ENCODE assay signal across 9 mouse cellular contexts in the genomic region with DNA sequence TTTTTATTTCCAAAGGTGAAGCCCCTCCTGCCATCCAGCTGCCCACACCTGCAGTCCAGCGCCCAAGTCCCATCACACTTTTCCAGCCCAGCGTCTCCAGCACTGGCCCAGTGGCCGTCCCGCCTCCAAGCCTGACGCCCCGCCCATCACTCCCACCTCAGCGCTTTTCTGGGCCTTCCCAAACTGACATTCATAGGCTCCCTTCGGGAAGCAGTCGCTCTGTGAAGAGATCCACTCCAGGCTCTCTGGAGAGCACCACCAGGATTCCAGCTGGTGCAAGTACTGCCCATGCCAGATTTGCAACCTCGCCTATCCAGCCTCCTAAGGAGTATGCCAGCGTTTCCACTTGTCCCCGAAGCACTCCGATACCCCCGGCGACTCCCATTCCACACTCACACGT. TPM values are rescaled to one million over a fixed set of nuclear protein-coding genes. Genes with fewer than 3 reads are reported as not detected.
DNase-seq lines count a peak whose midpoint lies in the region; ATAC-seq lines count a peak whose summit lies in the region.
"Had no signal": no experiment of that assay in that cellular context is flagged by ENCODE, and none has a peak within 500 bp of the region (broad histone marks: within the 10 kb centered on the region; RNA-seq: fewer than 3 reads in every experiment).

No protein-coding gene starts in this region.

- ATAC-seq in embryonic facial prominence, embryonic 13.5 days (ENCODE audit: insufficient number of reproducible peaks, insufficient read depth, low FRiP score, low TSS enrichment, low read depth) = no peak
- ATAC-seq in hindbrain, embryonic 13.5 days (ENCODE audit: low FRiP score) = no peak
- ATAC-seq in liver, embryonic 15.5 days (ENCODE audit: insufficient read depth) = no peak
- no peak for ATAC-seq in neural tube, embryonic 14.5 days (ENCODE audit: low read depth)

- peaks cover 3% of the 10 kb centered on the region; the same call in 1 of the 2 replicates for H3K4me1 ChIP-seq in embryonic facial prominence, embryonic 13.5 days
- H3K4me1 ChIP-seq in hindbrain, embryonic 13.5 days (replicated peaks) = peaks cover 5% of the 10 kb centered on the region
- no peaks in the 10 kb centered on the region for H3K4me1 ChIP-seq in liver, embryonic 15.5 days (replicated peaks)
- no peaks in the 10 kb centered on the region for H3K4me1 ChIP-seq in neural tube, embryonic 14.5 days (ENCODE audit: control insufficient read depth, insufficient read depth, low read length)

- no peaks in the 10 kb centered on the region for H3K36me3 ChIP-seq in embryonic facial prominence, embryonic 13.5 days
- no peaks in the 10 kb centered on the region for H3K36me3 ChIP-seq in hindbrain, embryonic 13.5 days
- no peaks in the 10 kb centered on the region for H3K36me3 ChIP-seq in liver, embryonic 15.5 days (replicated peaks)
- H3K36me3 ChIP-seq in neural tube, embryonic 14.5 days (ENCODE audit: control insufficient read depth, insufficient read depth, low read length) = no peaks in the 10 kb centered on the region

- peak overlapping the region; percentile 29 for H3K4me3 ChIP-seq in embryonic facial prominence, embryonic 13.5 days
- H3K4me3 ChIP-seq in hindbrain, embryonic 13.5 days = peak overlapping the region; percentile 22
- H3K4me3 ChIP-seq in liver, embryonic 15.5 days (replicated peaks) = 0 out of 2 replicates have a peak overlapping the region, but pooled peaks have one; percentile 5
- H3K4me3 ChIP-seq in neural tube, embryonic 14.5 days (ENCODE audit: low read depth, low read length) = no peak overlapping the region
- H3K4me3 ChIP-seq: myocyte had no signal

- H3K27ac ChIP-seq in embryonic facial prominence, embryonic 13.5 days = no peak overlapping the region
- H3K27ac ChIP-seq in hindbrain, embryonic 13.5 days = no peak overlapping the region
- no peak overlapping the region for H3K27ac ChIP-seq in liver, embryonic 15.5 days (replicated peaks)
- H3K27ac ChIP-seq in neural tube, embryonic 14.5 days (ENCODE audit: low read depth, low read length) = no peak overlapping the region

- 12% methylated on average over 16 of the region's 16 CpGs for WGBS in embryonic facial prominence, embryonic 13.5 days
- 16% methylated on average over 16 of the region's 16 CpGs for WGBS in hindbrain, embryonic 13.5 days
- 12% methylated on average over 16 of the region's 16 CpGs for WGBS in liver, embryonic 15.5 days (ENCODE audit: insufficient replicate concordance)
- 13% methylated on average over 16 of the region's 16 CpGs for WGBS in neural tube, embryonic 14.5 days

- peak overlapping the region; percentile 61 for H3K4me2 ChIP-seq in embryonic facial prominence, embryonic 13.5 days
- H3K4me2 ChIP-seq in hindbrain, embryonic 13.5 days = peak overlapping the region; percentile 47
- H3K4me2 ChIP-seq in liver, embryonic 15.5 days = peak overlapping the region; percentile 45
- peak overlapping the region; percentile 30; the same call in 1 of the 2 replicates for H3K4me2 ChIP-seq in neural tube, embryonic 14.5 days (ENCODE audit: low read depth, low read length)

- no peaks in the 10 kb centered on the region for H3K9me3 ChIP-seq in embryonic facial prominence, embryonic 13.5 days
- no peaks in the 10 kb centered on the region for H3K9me3 ChIP-seq in hindbrain, embryonic 13.5 days
- no peaks in the 10 kb centered on the region for H3K9me3 ChIP-seq in liver, embryonic 15.5 days (replicated peaks)
- no peaks in the 10 kb centered on the region for H3K9me3 ChIP-seq in neural tube, embryonic 14.5 days (ENCODE audit: control insufficient read depth, low read length)

- H3K27me3 ChIP-seq in embryonic facial prominence, embryonic 13.5 days = peaks cover 5% of the 10 kb centered on the region; the same call in 1 of the 2 replicates
- peaks cover 13% of the 10 kb centered on the region; the same call in 1 of the 2 replicates for H3K27me3 ChIP-seq in hindbrain, embryonic 13.5 days
- H3K27me3 ChIP-seq in liver, embryonic 15.5 days = peaks cover 17% of the 10 kb centered on the region; the same call in 1 of the 2 replicates
- H3K27me3 ChIP-seq in neural tube, embryonic 14.5 days (ENCODE audit: control insufficient read depth, insufficient read depth, low read length) = no peaks in the 10 kb centered on the region

- intact Hi-C loops in gastrocnemius, postnatal 36 days (cut with DNase I) = no loop called here

- H3K9ac ChIP-seq in embryonic facial prominence, embryonic 13.5 days = peak overlapping the region; percentile 61
- H3K9ac ChIP-seq in hindbrain, embryonic 13.5 days = peak overlapping the region; percentile 24; the same call in 1 of the 2 replicates
- no peak overlapping the region for H3K9ac ChIP-seq in liver, embryonic 15.5 days
- no peak overlapping the region for H3K9ac ChIP-seq in neural tube, embryonic 14.5 days (replicated peaks; ENCODE audit: low read depth, low read length)

- peak; percentile 23 for DNase-seq in gastrocnemius, postnatal 10 days
- no peak for DNase-seq in gastrocnemius, postnatal 36 days
- DNase-seq in cerebellum, postnatal 4 days (ENCODE audit: low spot score in 2 of 2) = no peak
- DNase-seq in Muller cell, postnatal 12 days (ENCODE audit: inconsistent ontology term) = no peak

RNA-seq across cellular contexts. Expression of a gene that starts 11.5 kb away (rescaled TPM):
- under 1 TPM in 1 of 2 experiments, not detected in 1; 0.07 TPM for total RNA-seq in gastrocnemius, postnatal 10 days (2021)
- not detected for total RNA-seq in gastrocnemius, postnatal 36 days (2021)
- 0.11 TPM in 1 of 2 replicates, not detected in the other for polyA plus RNA-seq in embryonic facial prominence, embryonic 13.5 days (2015; fragmentation: Nextera tagmentation; extraction: Ambion mirVana)
- polyA plus RNA-seq in hindbrain, embryonic 13.5 days (2015; fragmentation: Nextera tagmentation; extraction: Ambion mirVana) = 0.10 and 0.17 TPM in 2 replicates
- polyA plus RNA-seq in liver, embryonic 15.5 days (2015; fragmentation: Nextera tagmentation; extraction: Ambion mirVana) = not detected in 2 replicates
- polyA plus RNA-seq in neural tube, embryonic 14.5 days (2014; fragmentation: Nextera tagmentation; extraction: Ambion mirVana) = 0.11 and 0.12 TPM in 2 replicates
- polyA plus RNA-seq: myocyte had no signal

RNA-seq across cellular contexts. Expression of a gene that starts 36.3 kb away (rescaled TPM):
- total RNA-seq in gastrocnemius, postnatal 10 days (2021) = 10 to 100 TPM in 1 of 2 experiments, 1 to 10 TPM in 1; 6.2 to 11.3 TPM
- 1 to 10 TPM; 2.8 to 3.1 TPM for total RNA-seq in gastrocnemius, postnatal 36 days (2021)
- polyA plus RNA-seq in embryonic facial prominence, embryonic 13.5 days (2015; fragmentation: Nextera tagmentation; extraction: Ambion mirVana) = 12.7 and 13.2 TPM in 2 replicates
- 10.4 and 12.0 TPM in 2 replicates for polyA plus RNA-seq in hindbrain, embryonic 13.5 days (2015; fragmentation: Nextera tagmentation; extraction: Ambion mirVana)
- 5.5 and 5.7 TPM in 2 replicates for polyA plus RNA-seq in liver, embryonic 15.5 days (2015; fragmentation: Nextera tagmentation; extraction: Ambion mirVana)
- 9.6 and 11.5 TPM in 2 replicates for polyA plus RNA-seq in neural tube, embryonic 14.5 days (2014; fragmentation: Nextera tagmentation; extraction: Ambion mirVana)

RNA-seq across cellular contexts. Expression of a gene that starts 46.9 kb away (rescaled TPM):
- 1 to 10 TPM; 3.7 to 4.1 TPM for total RNA-seq in gastrocnemius, postnatal 10 days (2021)
- total RNA-seq in gastrocnemius, postnatal 36 days (2021) = 1 to 10 TPM; 2.0 to 2.7 TPM
- polyA plus RNA-seq in embryonic facial prominence, embryonic 13.5 days (2015; fragmentation: Nextera tagmentation; extraction: Ambion mirVana) = 5.4 and 7.0 TPM in 2 replicates
- polyA plus RNA-seq in hindbrain, embryonic 13.5 days (2015; fragmentation: Nextera tagmentation; extraction: Ambion mirVana) = 15.1 and 15.8 TPM in 2 replicates
- polyA plus RNA-seq in liver, embryonic 15.5 days (2015; fragmentation: Nextera tagmentation; extraction: Ambion mirVana) = 2.3 and 2.5 TPM in 2 replicates
- 28.7 and 29.4 TPM in 2 replicates for polyA plus RNA-seq in neural tube, embryonic 14.5 days (2014; fragmentation: Nextera tagmentation; extraction: Ambion mirVana)

Comparison
In these comparisons a context has a peak if more than half of its experiments do, and no peak if none do; other contexts are left out.
1. H3K9ac ChIP-seq: peak in embryonic facial prominence, embryonic 13.5 days (single experiment) and hindbrain, embryonic 13.5 days (single experiment); none in liver, embryonic 15.5 days (single experiment) and neural tube, embryonic 14.5 days (single experiment).
2. Peak in every context shown above with its lines, with median percentiles within 50 percentile points of each other: H3K4me2 ChIP-seq.